Mouse (Mus musculus): ENCODE results near the gene Dmpk. TPM values are rescaled to one million over a fixed set of nuclear protein-coding genes. Genes with fewer than 3 reads are reported as not detected.

Gene Dmpk
- polyA plus RNA-seq, 1 experiment from 2014 or later: 27.1 TPM

GRCm38 (mm10) chr7:19076586-19076991 is 7.1 kb upstream of the Dmpk start:
- no peaks in the 10 kb centered on the region for H3K9me3 ChIP-seq
- peaks cover 38% of the 10 kb centered on the region for H3K36me3 ChIP-seq
- WGBS: under 1% methylated on average over 22 of the region's 22 CpGs
- H3K4me1 ChIP-seq: peaks cover 23% of the 10 kb centered on the region
- H3K27ac ChIP-seq: peak overlapping the region; percentile 88
- peak overlapping the region; percentile 98 for H3K9ac ChIP-seq
- no peak; the same call in 1 of the 2 replicates for ATAC-seq (ENCODE audit: borderline replicate concordance, extremely low read depth, low FRiP score, low TSS enrichment)
- H3K27me3 ChIP-seq: no peaks in the 10 kb centered on the region
- peak overlapping the region; percentile 95 for H3K4me3 ChIP-seq
- peak overlapping the region; percentile 80 for H3K4me2 ChIP-seq

GRCm38 (mm10) chr7:19077761-19078160 is 5.9 kb upstream of the Dmpk start:
- Histone ChIP-seq H3K9ac (peak overlapping the region; percentile 98; the same call in 1 of the 2 replicates), H3K27me3 (no peaks in the 10 kb centered on the region), H3K4me2 (peak overlapping the region; percentile 80), H3K36me3 (peaks cover 47% of the 10 kb centered on the region), H3K4me3 (peak overlapping the region; percentile 95), H3K4me1 (peaks cover 33% of the 10 kb centered on the region), H3K9me3 (no peaks in the 10 kb centered on the region), H3K27ac (no peak overlapping the region)
- 68% methylated on average over 14 of the region's 14 CpGs for WGBS
- no peak for ATAC-seq (ENCODE audit: borderline replicate concordance, extremely low read depth, low FRiP score, low TSS enrichment)

GRCm38 (mm10) chr7:19078732-19079131 is 4.9 kb upstream of the Dmpk start:
- Histone ChIP-seq H3K4me2 (no peak overlapping the region), H3K9me3 (no peaks in the 10 kb centered on the region), H3K4me1 (peaks cover 43% of the 10 kb centered on the region), H3K27me3 (no peaks in the 10 kb centered on the region), H3K27ac (no peak overlapping the region), H3K36me3 (peaks cover 47% of the 10 kb centered on the region), H3K9ac (no peak overlapping the region), H3K4me3 (no peak overlapping the region)
- 68% methylated on average over 3 of the region's 3 CpGs for WGBS
- ATAC-seq (ENCODE audit: borderline replicate concordance, extremely low read depth, low FRiP score, low TSS enrichment): no peak

- H3K36me3 ChIP-seq: peaks cover 47% of the 10 kb centered on the region
- no peak for ATAC-seq (ENCODE audit: borderline replicate concordance, extremely low read depth, low FRiP score, low TSS enrichment)
- H3K4me1 ChIP-seq: peaks cover 55% of the 10 kb centered on the region
- H3K27me3 ChIP-seq: no peaks in the 10 kb centered on the region
- no peaks in the 10 kb centered on the region for H3K9me3 ChIP-seq
- no peak overlapping the region for H3K4me2 ChIP-seq
- no peak overlapping the region for H3K4me3 ChIP-seq
- WGBS: 83% methylated on average over 19 of the region's 19 CpGs
- no peak overlapping the region for H3K9ac ChIP-seq
- no peak overlapping the region for H3K27ac ChIP-seq
Measured at GRCm38 (mm10) chr7:19080451-19080950, 3.1 kb upstream of the Dmpk start.

- H3K27ac ChIP-seq: peak overlapping the region; percentile 46; the same call in 1 of the 2 replicates
- no peak overlapping the region for H3K9ac ChIP-seq
- no peak for ATAC-seq (ENCODE audit: borderline replicate concordance, extremely low read depth, low FRiP score, low TSS enrichment)
- H3K27me3 ChIP-seq: no peaks in the 10 kb centered on the region
- H3K9me3 ChIP-seq: no peaks in the 10 kb centered on the region
- H3K4me3 ChIP-seq: no peak overlapping the region
- 73% methylated on average over 4 of the region's 4 CpGs for WGBS
- no peak overlapping the region for H3K4me2 ChIP-seq
- H3K4me1 ChIP-seq: peaks cover 56% of the 10 kb centered on the region
- peaks cover 48% of the 10 kb centered on the region for H3K36me3 ChIP-seq
Measured at GRCm38 (mm10) chr7:19082171-19082570, 1.5 kb upstream of the Dmpk start.

GRCm38 (mm10) chr7:19083096-19083495 is 553 bp upstream of the Dmpk start:
- Histone ChIP-seq H3K27me3 (no peaks in the 10 kb centered on the region), H3K9me3 (no peaks in the 10 kb centered on the region), H3K9ac (0 out of 2 replicates have a peak overlapping the region, but pooled peaks have one; percentile 14), H3K4me3 (0 out of 2 replicates have a peak overlapping the region, but pooled peaks have one; percentile 5), H3K4me2 (peak overlapping the region; percentile 54), H3K27ac (peak overlapping the region; percentile 46), H3K4me1 (peaks cover 47% of the 10 kb centered on the region), H3K36me3 (peaks cover 54% of the 10 kb centered on the region)
- 0 out of 2 replicates have a peak, but pooled peaks have one; percentile 0 for ATAC-seq (ENCODE audit: borderline replicate concordance, extremely low read depth, low FRiP score, low TSS enrichment)
- whole genome bisulfite sequencing: 35% methylated on average over 6 of the region's 6 CpGs

- H3K27me3 ChIP-seq: no peaks in the 10 kb centered on the region
- H3K4me1 ChIP-seq: peaks cover 46% of the 10 kb centered on the region
- ATAC-seq (ENCODE audit: borderline replicate concordance, extremely low read depth, low FRiP score, low TSS enrichment): no peak
- H3K4me2 ChIP-seq: peak overlapping the region; percentile 54
- WGBS: 58% methylated on average over 6 of the region's 6 CpGs
- peak overlapping the region; percentile 47; the same call in 1 of the 2 replicates for H3K9ac ChIP-seq
- H3K27ac ChIP-seq: peak overlapping the region; percentile 57
- peaks cover 50% of the 10 kb centered on the region for H3K36me3 ChIP-seq
- H3K9me3 ChIP-seq: no peaks in the 10 kb centered on the region
- peak overlapping the region; percentile 40 for H3K4me3 ChIP-seq
Measured at GRCm38 (mm10) chr7:19084277-19084771, 675 bp downstream of the Dmpk start.

- Histone ChIP-seq H3K9me3 (no peaks in the 10 kb centered on the region), H3K27ac (peak overlapping the region; percentile 46), H3K9ac (peak overlapping the region; percentile 0; the same call in 1 of the 2 replicates), H3K36me3 (peaks cover 43% of the 10 kb centered on the region), H3K4me1 (peaks cover 46% of the 10 kb centered on the region), H3K4me2 (peak overlapping the region; percentile 54), H3K4me3 (peak overlapping the region; percentile 40), H3K27me3 (no peaks in the 10 kb centered on the region)
- no peak for ATAC-seq (ENCODE audit: borderline replicate concordance, extremely low read depth, low FRiP score, low TSS enrichment)
- WGBS: 22% methylated on average over 9 of the region's 9 CpGs
Measured at GRCm38 (mm10) chr7:19084921-19085473, 1.3 kb downstream of the Dmpk start.

- Histone ChIP-seq H3K36me3 (peaks cover 41% of the 10 kb centered on the region), H3K27ac (peak overlapping the region; percentile 46), H3K27me3 (no peaks in the 10 kb centered on the region), H3K9ac (peak overlapping the region; percentile 0; the same call in 1 of the 2 replicates), H3K4me3 (peak overlapping the region; percentile 40), H3K4me2 (peak overlapping the region; percentile 54), H3K4me1 (peaks cover 46% of the 10 kb centered on the region), H3K9me3 (no peaks in the 10 kb centered on the region)
- no peak for ATAC-seq (ENCODE audit: borderline replicate concordance, extremely low read depth, low FRiP score, low TSS enrichment)
- WGBS: 13% methylated on average over 6 of the region's 6 CpGs
Measured at GRCm38 (mm10) chr7:19085495-19085894, 1.8 kb downstream of the Dmpk start.

- peak overlapping the region; percentile 46; the same call in 1 of the 2 replicates for H3K27ac ChIP-seq
- peaks cover 46% of the 10 kb centered on the region for H3K4me1 ChIP-seq
- H3K36me3 ChIP-seq: peaks cover 40% of the 10 kb centered on the region
- WGBS: 11% methylated on average over 14 of the region's 14 CpGs
- H3K27me3 ChIP-seq: no peaks in the 10 kb centered on the region
- H3K9ac ChIP-seq: 0 out of 2 replicates have a peak overlapping the region, but pooled peaks have one; percentile 0
- ATAC-seq (ENCODE audit: borderline replicate concordance, extremely low read depth, low FRiP score, low TSS enrichment): 0 out of 2 replicates have a peak, but pooled peaks have one; percentile 16
- peak overlapping the region; percentile 54 for H3K4me2 ChIP-seq
- H3K4me3 ChIP-seq: peak overlapping the region; percentile 40
- no peaks in the 10 kb centered on the region for H3K9me3 ChIP-seq
Measured at GRCm38 (mm10) chr7:19086042-19086441, 2.4 kb downstream of the Dmpk start.

- 72% methylated on average over 18 of the region's 18 CpGs for WGBS
- H3K4me1 ChIP-seq: peaks cover 48% of the 10 kb centered on the region
- no peak for ATAC-seq (ENCODE audit: borderline replicate concordance, extremely low read depth, low FRiP score, low TSS enrichment)
Measured at GRCm38 (mm10) chr7:19086760-19087159, 3.1 kb downstream of the Dmpk start.

GRCm38 (mm10) chr7:19088813-19089212 is 5.2 kb downstream of the Dmpk start:
- Histone ChIP-seq H3K4me2 (no peak overlapping the region), H3K27ac (no peak overlapping the region), H3K4me3 (no peak overlapping the region), H3K9ac (no peak overlapping the region), H3K4me1 (peaks cover 46% of the 10 kb centered on the region), H3K36me3 (peaks cover 34% of the 10 kb centered on the region), H3K9me3 (no peaks in the 10 kb centered on the region), H3K27me3 (no peaks in the 10 kb centered on the region)
- ATAC-seq (ENCODE audit: borderline replicate concordance, extremely low read depth, low FRiP score, low TSS enrichment): no peak
- 40% methylated on average over 10 of the region's 10 CpGs for WGBS

More at GRCm38 (mm10) chr7:19086760-19087159, 3.1 kb downstream of the Dmpk start:
- Histone ChIP-seq H3K9me3 (no peaks in the 10 kb centered on the region), H3K9ac (no peak overlapping the region), H3K4me2 (no peak overlapping the region), H3K36me3 (peaks cover 40% of the 10 kb centered on the region), H3K27me3 (no peaks in the 10 kb centered on the region), H3K4me3 (no peak overlapping the region), H3K27ac (no peak overlapping the region)
